Comparison of ENCODE assay signal across 26 mouse cellular contexts in the genomic region with DNA sequence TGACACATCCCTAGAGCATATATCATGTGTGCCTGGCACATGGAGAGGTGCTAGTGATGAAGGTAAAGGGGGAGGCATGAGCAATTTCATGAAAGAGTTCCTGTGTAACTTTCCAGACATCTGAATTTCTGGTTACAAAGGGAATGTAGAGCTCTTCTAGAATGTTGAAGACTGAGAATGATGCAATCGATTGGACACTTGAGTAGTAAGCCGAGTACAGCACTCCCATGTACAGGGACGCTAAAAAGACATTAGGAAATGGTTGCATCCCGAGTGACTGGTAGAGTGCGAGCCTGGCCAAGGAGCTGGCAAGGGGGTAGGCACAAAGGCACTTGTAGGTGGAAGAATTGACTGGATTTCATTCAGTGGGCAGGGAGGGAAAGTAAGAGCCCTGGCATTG.
"Had no signal": no experiment of that assay in that cellular context is flagged by ENCODE, and none has a peak within 500 bp of the region (broad histone marks: within the 10 kb centered on the region; RNA-seq: fewer than 3 reads in every experiment).

No protein-coding gene starts in this region.

- H3K9me3 ChIP-seq: heart, embryonic 10.5 days; heart, embryonic 12.5 days; hindbrain, embryonic 10.5 days; hindbrain, embryonic 12.5 days; kidney, embryonic 15.5 days; limb, embryonic 13.5 days; limb, embryonic 15.5 days had no signal

- H3K27ac ChIP-seq: gastrocnemius, adult 2 months; heart, embryonic 10.5 days; hindbrain, embryonic 10.5 days; hindbrain, embryonic 12.5 days; hindbrain, embryonic 14.5 days; kidney, embryonic 15.5 days; kidney, postnatal 0 days; limb, embryonic 13.5 days; limb, embryonic 15.5 days had no signal

- ATAC-seq: hindbrain, embryonic 16.5 days; inflammation-experienced regulatory T-cells, adult 6 months; intestine, embryonic 16.5 days had no signal

- H3K4me1 ChIP-seq: heart, embryonic 12.5 days; hindbrain, embryonic 10.5 days; hindbrain, embryonic 12.5 days; kidney, embryonic 15.5 days; limb, embryonic 13.5 days; limb, embryonic 15.5 days had no signal

- H3K4me3 ChIP-seq: gastrocnemius, adult 2 months; heart, embryonic 10.5 days; heart, embryonic 12.5 days; hindbrain, embryonic 10.5 days; hindbrain, embryonic 12.5 days; kidney, embryonic 15.5 days; limb, embryonic 13.5 days; limb, embryonic 15.5 days had no signal

- H3K4me2 ChIP-seq: heart, embryonic 12.5 days; hindbrain, embryonic 12.5 days; hindbrain, embryonic 14.5 days; kidney, embryonic 15.5 days; limb, embryonic 13.5 days; limb, embryonic 15.5 days had no signal

- H3K36me3 ChIP-seq: heart, embryonic 10.5 days; heart, embryonic 12.5 days; hindbrain, embryonic 10.5 days; hindbrain, embryonic 12.5 days; kidney, embryonic 15.5 days; limb, embryonic 13.5 days; limb, embryonic 15.5 days had no signal

- H3K9ac ChIP-seq: heart, embryonic 12.5 days; hindbrain, embryonic 12.5 days; hindbrain, embryonic 14.5 days; kidney, embryonic 15.5 days; limb, embryonic 13.5 days; limb, embryonic 15.5 days had no signal

- H3K27me3 ChIP-seq: heart, embryonic 12.5 days; hindbrain, embryonic 12.5 days; kidney, embryonic 15.5 days; limb, embryonic 13.5 days; limb, embryonic 15.5 days had no signal

- DNase-seq: gastrocnemius, adult 2 months; gastrocnemius, postnatal 10 days; gastrocnemius, postnatal 25 days; heart, adult 18-20 months; heart, postnatal 10 days; heart, postnatal 4 days; kidney, adult 11 months; kidney, adult 2 months; kidney, adult 9 months; kidney, postnatal 14 days; kidney, postnatal 36 days; layer of hippocampus, adult 9-11 months; layer of hippocampus, postnatal 36 days; left cerebral cortex, postnatal 4 days had no signal
